Mouse (Mus musculus) stomach, adult 2 months (tissue): ENCODE data around the gene Olfr1158. TPM values are rescaled to one million over a fixed set of nuclear protein-coding genes. Genes with fewer than 3 reads are reported as not detected.

ENCODE experiments used
- polyA plus RNA-seq: library from polyadenylated mRNA; depleted of rRNA; stranded (reverse); fragments of >200 nt; gene quantifications from 2 replicates; pipeline ENCODE4 v1.2.3, GENCODE M21; 2012; rRNA removed

The Olfr1158 gene
- not detected in 2 replicates for polyA plus RNA-seq

GRCm38 (mm10) chr2:87989813-87990212 lies at the start of gene Olfr1158:
Olfr1158 (plus strand) TSS chr2:87990113.

GRCm38 (mm10) chr2:87945037-87945436 lies 44.9 kb upstream of the Olfr1158 start, which contains the start of gene Olfr1155:
Olfr1155 (minus strand) TSS chr2:87945137.

GRCm38 (mm10) chr2:87953000-87953399 lies 36.9 kb upstream of the Olfr1158 start, which contains the start of gene Olfr1156:
Olfr1156 (minus strand) TSS chr2:87953100.

GRCm38 (mm10) chr2:87968199-87968598 lies 21.7 kb upstream of the Olfr1158 start, which contains the start of gene Olfr1157:
Olfr1157 (minus strand) TSS chr2:87968299.

GRCm38 (mm10) chr2:87974563-87974962 lies 15.3 kb upstream of the Olfr1158 start, which contains the start of gene Olfr74:
Olfr74 (minus strand) TSS chr2:87974663.

GRCm38 (mm10) chr2:88007515-88008318 lies 17.8 kb downstream of the Olfr1158 start, which contains the start of gene Olfr1160:
Olfr1160 (minus strand) TSS chr2:88008268.

GRCm38 (mm10) chr2:88022474-88022873 lies 32.6 kb downstream of the Olfr1158 start, which contains the start of gene Olfr1161:
Olfr1161 (plus strand) TSS chr2:88022774.

GRCm38 (mm10) chr2:88037599-88037998 lies 47.7 kb downstream of the Olfr1158 start, which contains the start of gene Olfr73:
Olfr73 (minus strand) TSS chr2:88037699.

Other genes with a start within 250 kb of the Olfr1158 start
- gene Olfr1140, start 246.4 kb upstream of the Olfr1158 start, polyA plus RNA-seq, result not detected in 2 replicates
- gene Olfr1141, start 236.1 kb upstream of the Olfr1158 start, polyA plus RNA-seq, result not detected in 2 replicates
- gene Olfr152, start 210.6 kb upstream of the Olfr1158 start, polyA plus RNA-seq, result not detected in 2 replicates
- not detected in 2 replicates for gene Olfr1143, start 189.5 kb upstream of the Olfr1158 start, polyA plus RNA-seq
- gene Olfr1145, start 180.3 kb upstream of the Olfr1158 start, polyA plus RNA-seq, result not detected in 2 replicates
- not detected in 2 replicates for gene Olfr1148, start 159.6 kb upstream of the Olfr1158 start, polyA plus RNA-seq
- not detected in 2 replicates for gene Olfr1150-ps1, start 146.1 kb upstream of the Olfr1158 start, polyA plus RNA-seq
- gene Olfr1151, start 134.3 kb upstream of the Olfr1158 start, polyA plus RNA-seq, result not detected in 2 replicates
- not detected in 2 replicates for gene Olfr1152, start 123.6 kb upstream of the Olfr1158 start, polyA plus RNA-seq
- not detected in 2 replicates for gene Olfr1153, start 95.2 kb upstream of the Olfr1158 start, polyA plus RNA-seq
- gene Olfr1154, start 84.9 kb upstream of the Olfr1158 start, polyA plus RNA-seq, result not detected in 2 replicates
- gene Olfr1155, start 45.0 kb upstream of the Olfr1158 start, polyA plus RNA-seq, result not detected in 2 replicates
- gene Olfr1156, start 37.0 kb upstream of the Olfr1158 start, polyA plus RNA-seq, result not detected in 2 replicates
- not detected in 2 replicates for gene Olfr1157, start 21.8 kb upstream of the Olfr1158 start, polyA plus RNA-seq
- not detected in 2 replicates for gene Olfr74, start 15.4 kb upstream of the Olfr1158 start, polyA plus RNA-seq
- not detected in 2 replicates for gene Olfr1160, start 18.2 kb downstream of the Olfr1158 start, polyA plus RNA-seq
- not detected in 2 replicates for gene Olfr1161, start 32.7 kb downstream of the Olfr1158 start, polyA plus RNA-seq
- not detected in 2 replicates for gene Olfr73, start 47.6 kb downstream of the Olfr1158 start, polyA plus RNA-seq
- not detected in 2 replicates for gene Olfr1162, start 61.0 kb downstream of the Olfr1158 start, polyA plus RNA-seq
- gene Olfr1163, start 81.7 kb downstream of the Olfr1158 start, polyA plus RNA-seq, result not detected in 2 replicates
- not detected in 2 replicates for gene Olfr1164, start 103.9 kb downstream of the Olfr1158 start, polyA plus RNA-seq
- not detected in 2 replicates for gene Olfr1166, start 138.2 kb downstream of the Olfr1158 start, polyA plus RNA-seq
- not detected in 2 replicates for gene Olfr1167, start 165.1 kb downstream of the Olfr1158 start, polyA plus RNA-seq
- gene Olfr1168, start 191.8 kb downstream of the Olfr1158 start, polyA plus RNA-seq, result not detected in 2 replicates
- not detected in 2 replicates for gene Olfr1170, start 238.2 kb downstream of the Olfr1158 start, polyA plus RNA-seq